Mouse (Mus musculus): ENCODE data around the gene Ccdc126.

DNA sequence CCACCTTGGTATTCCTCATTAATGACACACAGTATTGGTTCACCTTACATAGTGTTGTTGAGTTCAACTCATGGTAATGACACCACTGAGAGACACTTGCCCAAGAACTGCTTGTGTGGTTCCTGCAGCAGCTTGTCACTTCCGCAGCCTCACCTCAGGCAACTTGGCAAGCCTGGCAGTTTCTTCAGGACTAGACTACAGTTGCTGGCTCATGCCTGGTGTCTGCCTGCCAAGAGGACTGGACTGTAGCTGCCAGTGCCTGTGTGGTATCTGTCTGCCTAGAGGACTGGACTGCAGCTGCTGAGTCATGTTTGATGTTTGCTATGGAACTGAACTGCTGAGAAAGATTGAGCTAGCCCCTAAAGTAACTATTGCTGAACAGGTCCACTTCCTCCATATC lies 37.0 kb upstream of the Ccdc126 start:
- no peak for TF ChIP-seq POLR2A (IDR thresholded peaks at IDR 0.05; ENCODE audit: borderline replicate concordance, extremely low read depth, insufficient read depth, insufficient read length, poor library complexity, severe bottlenecking)
- no peak for TF ChIP-seq CTCF (IDR thresholded peaks at IDR 0.05; ENCODE audit: borderline replicate concordance, extremely low read depth, insufficient read depth, insufficient read length)
